Mouse (Mus musculus) hindbrain, embryonic 15.5 days (tissue): Measurements from ENCODE around the gene Prpf4. TPM values are rescaled to one million over a fixed set of nuclear protein-coding genes. Genes with fewer than 3 reads are reported as not detected.

Experiments used
- ATAC-seq: fragments of 200-750 bp; cut with Nextera tagmentation; 2 replicates; pipeline ENCODE4 v1.8.0; 2017; ENCODE audit warnings: low read depth, moderate number of reproducible peaks, moderate TSS enrichment; ENCODE audit not compliant: low FRiP score
- H3K27ac ChIP-seq: fragments of 300-500 bp; sonication (generic); replicated peaks from 2 replicates; pipeline ENCODE4 v1.5.1; 2015; ENCODE audit warnings: mild to moderate bottlenecking, inconsistent platforms
- H3K27me3 ChIP-seq: fragments of 300-500 bp; sonication (generic); 2 replicates; pipeline ENCODE4 v1.6.1; 2015; ENCODE audit warnings: control low read depth, inconsistent platforms
- H3K36me3 ChIP-seq: fragments of 300-500 bp; sonication (generic); 2 replicates; pipeline ENCODE4 v1.6.1; 2015; ENCODE audit warnings: control low read depth, inconsistent platforms
- H3K4me1 ChIP-seq: fragments of 300-500 bp; sonication (generic); replicated peaks from 2 replicates; pipeline ENCODE4 v1.6.1; 2015; ENCODE audit warnings: control low read depth, inconsistent platforms
- H3K4me2 ChIP-seq: fragments of 300-500 bp; sonication (generic); 2 replicates; pipeline ENCODE4 v1.6.1; 2015; ENCODE audit warnings: moderate library complexity, mild to moderate bottlenecking, inconsistent platforms
- H3K4me3 ChIP-seq: fragments of 300-500 bp; sonication (generic); 2 replicates; pipeline ENCODE4 v1.5.1; 2015; ENCODE audit warnings: mild to moderate bottlenecking, inconsistent platforms
- H3K9ac ChIP-seq: fragments of 300-500 bp; sonication (generic); 2 replicates; pipeline ENCODE4 v1.6.1; 2015; ENCODE audit warnings: inconsistent platforms
- H3K9me3 ChIP-seq: fragments of 300-500 bp; sonication (generic); 2 replicates; pipeline ENCODE4 v1.6.1; 2016; ENCODE audit warnings: control low read depth, inconsistent platforms
- WGBS: fragments of 180-500 bp; shearing (Covaris S2); methylation state at CpG from one replicate; pipeline ENCODE4 v1.1.7; 2015; 5-methylcytosine and 5-hydroxymethylcytosine counted together
- polyA plus RNA-seq: library from polyadenylated mRNA; unstranded; fragments of >200 nt; fragmentation: Nextera tagmentation; extraction: Ambion mirVana; gene quantifications from 2 replicates; pipeline ENCODE4 v1.2.1, GENCODE M21; 2015

Prpf4 gene
- polyA plus RNA-seq, 1 experiment from 2014 or later: 14.6 TPM

DNA sequence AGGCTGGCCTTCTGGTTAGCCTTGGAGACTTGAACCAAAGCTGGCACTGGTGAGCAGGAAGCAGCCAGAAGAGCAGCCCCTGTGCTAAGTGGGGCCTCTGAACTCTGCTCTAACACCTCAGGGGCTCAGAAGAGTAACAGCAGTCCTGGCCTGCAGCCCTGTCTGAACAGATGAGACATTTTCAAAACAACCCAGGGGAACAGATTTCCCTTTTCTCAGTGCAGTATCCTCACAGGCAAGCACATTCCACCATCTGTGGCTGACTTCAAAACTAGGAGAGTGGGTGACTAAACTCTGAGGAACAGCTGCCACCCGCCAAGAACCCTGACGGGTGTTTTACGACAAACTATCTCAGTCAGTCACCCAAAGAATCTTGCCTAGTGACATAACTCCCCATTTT lies 50.5 kb downstream of the Prpf4 start:
- Histone ChIP-seq H3K27me3 (no peaks in the 10 kb centered on the region), H3K9ac (no peak overlapping the region), H3K4me1 (no peaks in the 10 kb centered on the region), H3K36me3 (peaks cover 5% of the 10 kb centered on the region; the same call in 1 of the 2 replicates), H3K4me2 (no peak overlapping the region), H3K27ac (no peak overlapping the region), H3K9me3 (no peaks in the 10 kb centered on the region), H3K4me3 (no peak overlapping the region)
- WGBS: 80% methylated on average over 3 of the region's 3 CpGs
- ATAC-seq: no peak

DNA sequence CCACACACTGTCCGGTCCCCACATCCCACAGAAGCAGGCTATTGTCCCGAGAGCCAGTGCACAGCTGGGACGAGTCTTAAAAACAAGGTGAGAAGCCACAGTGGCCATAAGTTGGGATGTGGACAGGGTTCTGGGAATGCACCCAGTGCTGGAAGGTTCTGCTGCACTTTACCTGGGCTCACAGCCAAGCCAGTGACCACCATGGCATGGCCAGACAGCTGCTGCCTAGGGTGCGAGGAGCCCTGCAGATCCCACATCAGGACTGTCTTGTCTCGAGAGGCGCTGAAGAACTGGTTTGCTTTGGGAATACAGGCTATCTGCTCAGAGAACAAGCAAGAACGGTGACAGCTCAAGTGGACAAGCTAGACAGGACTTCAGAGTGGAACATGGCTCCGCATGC lies 51.8 kb downstream of the Prpf4 start:
- ATAC-seq: no peak

DNA sequence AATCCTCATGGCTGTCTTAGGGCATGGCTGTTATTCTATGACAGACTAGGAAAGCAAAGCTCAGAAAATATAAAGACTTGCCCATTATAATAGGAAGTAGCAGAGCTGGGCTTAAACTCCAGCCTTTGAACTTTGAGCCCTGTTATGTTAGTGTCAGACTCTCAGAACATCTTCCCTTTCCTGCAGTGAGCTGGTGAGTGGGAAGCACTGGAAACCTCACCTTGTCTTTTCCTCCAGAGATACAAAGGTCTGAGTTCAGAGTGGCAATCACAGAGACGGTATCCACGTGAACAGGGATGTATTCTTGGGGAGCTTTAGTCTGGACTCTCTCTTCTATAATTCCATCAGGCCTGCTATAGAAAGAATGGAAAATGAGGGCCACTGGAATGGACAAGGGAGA lies 54.5 kb downstream of the Prpf4 start:
- 77% methylated on average over 2 of the region's 2 CpGs for WGBS
- no peak for ATAC-seq
- no peak overlapping the region for H3K9ac ChIP-seq

More for the DNA sequence above, 51.8 kb downstream of the Prpf4 start:
- Histone ChIP-seq H3K9ac (no peak overlapping the region), H3K4me3 (no peak overlapping the region), H3K27me3 (no peaks in the 10 kb centered on the region), H3K4me1 (no peaks in the 10 kb centered on the region), H3K36me3 (peaks cover 5% of the 10 kb centered on the region; the same call in 1 of the 2 replicates), H3K4me2 (no peak overlapping the region), H3K27ac (no peak overlapping the region), H3K9me3 (no peaks in the 10 kb centered on the region)
- 94% methylated on average over 8 of the region's 8 CpGs for WGBS

DNA sequence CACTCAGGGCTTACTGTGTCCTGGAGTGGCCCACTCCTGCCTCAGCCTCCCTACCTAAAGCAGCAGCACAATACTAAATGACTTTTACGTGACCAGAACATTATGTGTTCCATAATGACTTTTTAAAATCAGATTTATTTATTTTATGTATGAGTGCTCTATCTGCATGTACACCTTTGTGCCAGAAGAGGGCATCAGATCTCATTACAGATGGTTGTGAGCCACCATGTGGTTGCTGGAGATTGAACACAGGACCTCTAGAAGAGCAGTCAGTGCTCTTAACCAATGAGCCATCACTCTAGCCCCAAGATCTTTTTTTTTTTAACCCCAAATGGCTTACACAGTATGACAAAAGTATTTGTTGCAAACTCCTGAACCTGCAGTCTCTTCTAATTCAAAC lies 59.6 kb downstream of the Prpf4 start:
- H3K36me3 ChIP-seq: no peaks in the 10 kb centered on the region
- no peak overlapping the region for H3K27ac ChIP-seq
- no peak overlapping the region for H3K9ac ChIP-seq
- no peak for ATAC-seq
- peaks cover 5% of the 10 kb centered on the region for H3K4me1 ChIP-seq
- no peaks in the 10 kb centered on the region for H3K27me3 ChIP-seq
- H3K4me2 ChIP-seq: no peak overlapping the region
- 100% methylated on average over 1 of the region's 1 CpGs for WGBS
- no peak overlapping the region for H3K4me3 ChIP-seq
- no peaks in the 10 kb centered on the region for H3K9me3 ChIP-seq

More for the DNA sequence above, 54.5 kb downstream of the Prpf4 start:
- Histone ChIP-seq H3K4me2 (no peak overlapping the region), H3K36me3 (peaks cover 5% of the 10 kb centered on the region; the same call in 1 of the 2 replicates), H3K27me3 (no peaks in the 10 kb centered on the region), H3K4me3 (no peak overlapping the region), H3K4me1 (no peaks in the 10 kb centered on the region), H3K9me3 (no peaks in the 10 kb centered on the region), H3K27ac (no peak overlapping the region)

DNA sequence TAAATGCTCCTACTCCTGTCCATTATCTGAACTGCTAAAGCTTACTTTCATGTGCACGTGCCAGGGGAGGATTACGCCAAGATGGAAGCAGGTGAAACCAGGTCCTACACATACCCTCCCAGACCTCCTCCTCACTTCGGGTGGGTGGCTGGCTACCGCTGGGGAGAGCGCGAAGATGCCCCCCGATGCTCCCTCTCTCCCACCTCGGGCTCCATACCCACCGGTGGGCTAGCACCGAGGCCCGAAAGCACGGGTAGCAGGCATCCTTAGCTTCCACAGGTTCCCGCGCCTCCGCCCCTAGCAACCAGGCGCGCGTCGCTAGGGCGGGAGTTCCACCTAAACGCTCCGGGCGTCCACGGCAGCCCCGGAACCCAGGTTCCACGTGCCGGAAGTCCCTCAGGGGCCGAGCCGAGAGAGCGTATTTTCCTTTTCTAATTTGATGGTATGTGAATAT lies 62.0 kb downstream of the Prpf4 start, which contains the start of gene Wdr31:
Gene Wdr31, minus strand, starts transcription at position 299 of the 454 bp plus-strand sequence.
- Histone ChIP-seq H3K4me2 (peak within 1 kb of the TSS; percentile 65), H3K4me1 (peaks cover 5% of the 10 kb centered on the region), H3K4me3 (peak within 1 kb of the TSS; percentile 62), H3K9ac (peak within 1 kb of the TSS; percentile 61), H3K9me3 (no peaks in the 10 kb centered on the region), H3K36me3 (no peaks in the 10 kb centered on the region), H3K27me3 (no peaks in the 10 kb centered on the region), H3K27ac (peak within 1 kb of the TSS; percentile 60; the same call in 1 of the 2 replicates)
- peak; percentile 95 for ATAC-seq
- WGBS: 2% methylated on average over 30 of the region's 30 CpGs

DNA sequence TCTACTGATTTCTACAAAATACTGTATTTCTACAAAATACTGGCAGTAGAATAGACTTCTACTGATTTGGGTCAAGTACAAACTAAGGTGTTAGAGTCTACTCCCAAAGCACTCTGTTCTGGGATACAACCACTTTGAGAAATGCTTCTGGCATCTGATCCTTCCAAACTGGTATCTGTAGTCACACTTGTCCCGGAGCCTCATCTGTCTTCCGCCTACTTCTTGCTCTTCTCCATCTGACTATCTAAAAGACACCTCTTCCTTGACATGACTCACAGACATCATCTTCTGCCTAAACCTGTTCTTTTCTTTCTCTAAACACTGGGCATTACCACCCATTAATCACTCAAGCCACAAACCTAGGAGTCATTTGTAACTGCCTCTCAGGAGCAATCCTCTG lies 63.5 kb downstream of the Prpf4 start:
- no peak for ATAC-seq
- WGBS: 93% methylated on average over 2 of the region's 2 CpGs

DNA sequence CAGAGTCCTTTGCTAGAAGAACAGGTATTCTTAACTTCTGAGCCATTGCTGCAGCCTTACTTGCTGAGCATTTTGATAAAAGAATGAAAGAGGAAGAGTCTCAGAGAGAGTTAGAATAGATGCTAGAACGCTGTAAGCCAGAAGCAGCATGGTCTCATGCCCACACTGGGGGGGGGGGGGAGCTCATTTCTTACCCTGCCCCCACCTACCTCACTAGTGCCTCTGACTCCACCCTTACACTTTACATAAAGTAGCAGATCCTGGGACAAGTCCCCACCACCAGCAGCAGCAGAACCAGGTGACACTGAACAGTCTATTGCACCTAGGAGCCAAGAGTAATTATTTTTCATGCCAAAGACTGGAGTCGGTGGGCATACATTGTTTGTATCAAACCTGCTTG lies 66.5 kb downstream of the Prpf4 start:
- Histone ChIP-seq H3K4me2 (no peak overlapping the region), H3K9ac (no peak overlapping the region), H3K4me1 (peaks cover 13% of the 10 kb centered on the region), H3K36me3 (no peaks in the 10 kb centered on the region), H3K4me3 (no peak overlapping the region), H3K27me3 (peaks cover 20% of the 10 kb centered on the region), H3K27ac (no peak overlapping the region), H3K9me3 (no peaks in the 10 kb centered on the region)
- 79% methylated on average over 2 of the region's 2 CpGs for WGBS
- no peak for ATAC-seq

More for the DNA sequence above, 63.5 kb downstream of the Prpf4 start:
- Histone ChIP-seq H3K4me2 (no peak overlapping the region), H3K36me3 (no peaks in the 10 kb centered on the region), H3K27ac (no peak overlapping the region), H3K4me3 (no peak overlapping the region), H3K9ac (no peak overlapping the region), H3K9me3 (no peaks in the 10 kb centered on the region), H3K4me1 (peaks cover 5% of the 10 kb centered on the region), H3K27me3 (0 out of 2 replicates have a peak, but pooled peaks cover 2% of the 10 kb centered on the region)

DNA sequence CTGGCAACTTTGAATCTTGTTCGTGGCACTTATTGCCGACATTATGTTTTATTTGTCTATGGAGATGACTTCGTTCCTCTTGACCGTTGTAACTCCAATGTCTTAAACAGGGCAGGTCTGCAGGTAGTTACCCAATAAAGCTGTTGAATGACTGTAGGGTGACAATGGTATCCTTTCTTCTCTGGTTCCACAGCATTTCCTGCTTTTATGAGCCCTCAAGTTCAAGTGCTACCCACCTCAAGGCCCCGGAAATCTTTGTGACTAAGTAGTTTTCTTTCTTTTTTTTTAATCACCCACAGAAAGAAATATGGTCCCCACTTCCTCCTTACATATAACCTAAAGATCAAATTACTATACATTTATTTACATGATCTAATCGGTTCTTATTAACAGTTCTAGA lies 67.2 kb downstream of the Prpf4 start:
- H3K4me2 ChIP-seq: no peak overlapping the region
- no peak for ATAC-seq
- 95% methylated on average over 6 of the region's 6 CpGs for WGBS
- no peak overlapping the region for H3K27ac ChIP-seq
- peaks cover 11% of the 10 kb centered on the region for H3K4me1 ChIP-seq
- no peak overlapping the region for H3K4me3 ChIP-seq
- H3K27me3 ChIP-seq: peaks cover 20% of the 10 kb centered on the region
- no peaks in the 10 kb centered on the region for H3K36me3 ChIP-seq
- no peak overlapping the region for H3K9ac ChIP-seq
- no peaks in the 10 kb centered on the region for H3K9me3 ChIP-seq

Other genes with a start within 250 kb of the Prpf4 start
- 24.4 and 28.3 TPM in 2 replicates for gene Zfp37, start 177.8 kb upstream of the Prpf4 start, polyA plus RNA-seq
- 16.7 and 19.5 TPM in 2 replicates for gene Slc31a2, start 146.2 kb upstream of the Prpf4 start, polyA plus RNA-seq
- gene Fkbp15, start 48.2 kb upstream of the Prpf4 start, polyA plus RNA-seq: 20.9 and 23.3 TPM in 2 replicates
- 43.1 and 46.2 TPM in 2 replicates for gene Slc31a1, start 48.1 kb upstream of the Prpf4 start, polyA plus RNA-seq
- gene Cdc26, start 155 bp upstream of the Prpf4 start, polyA plus RNA-seq: 74.2 and 81.3 TPM in 2 replicates
- 0.27 TPM in 1 of 2 replicates, not detected in the other for gene Rnf183, start 26.5 kb downstream of the Prpf4 start, polyA plus RNA-seq
- 12.9 and 13.2 TPM in 2 replicates for gene Wdr31, start 62.1 kb downstream of the Prpf4 start, polyA plus RNA-seq
- gene Bspry, start 71.3 kb downstream of the Prpf4 start, polyA plus RNA-seq: 0.77 and 1.1 TPM in 2 replicates
- 10.9 and 12.1 TPM in 2 replicates for gene Hdhd3, start 94.7 kb downstream of the Prpf4 start, polyA plus RNA-seq
- 68.7 and 75.0 TPM in 2 replicates for gene Alad, start 111.1 kb downstream of the Prpf4 start, polyA plus RNA-seq
- gene Pole3, start 116.3 kb downstream of the Prpf4 start, polyA plus RNA-seq: 62.8 and 65.3 TPM in 2 replicates
- gene 4933430I17Rik, start 116.6 kb downstream of the Prpf4 start, polyA plus RNA-seq: 0.63 and 0.65 TPM in 2 replicates
- gene Rgs3, start 151.1 kb downstream of the Prpf4 start, polyA plus RNA-seq: 63.5 and 69.3 TPM in 2 replicates